Mouse (Mus musculus) urinary bladder, postnatal 4 days (tissue): ENCODE results near the gene Gpr156.

ENCODE experiments used
- DNase-seq, 2 experiments: peaks; one replicate each; pipeline ENCODE4 v3.0.0; 2021 to 2022; ENCODE audit warnings: low spot score in 2 of 2

The Gpr156 gene

GRCm38 (mm10) chr16:37916138-37916817, at the start of gene Gpr156:
Gpr156 (plus strand) TSS chr16:37916496.
- DNase-seq, result peak in 1 of 2 experiments; percentile 66

DNA sequence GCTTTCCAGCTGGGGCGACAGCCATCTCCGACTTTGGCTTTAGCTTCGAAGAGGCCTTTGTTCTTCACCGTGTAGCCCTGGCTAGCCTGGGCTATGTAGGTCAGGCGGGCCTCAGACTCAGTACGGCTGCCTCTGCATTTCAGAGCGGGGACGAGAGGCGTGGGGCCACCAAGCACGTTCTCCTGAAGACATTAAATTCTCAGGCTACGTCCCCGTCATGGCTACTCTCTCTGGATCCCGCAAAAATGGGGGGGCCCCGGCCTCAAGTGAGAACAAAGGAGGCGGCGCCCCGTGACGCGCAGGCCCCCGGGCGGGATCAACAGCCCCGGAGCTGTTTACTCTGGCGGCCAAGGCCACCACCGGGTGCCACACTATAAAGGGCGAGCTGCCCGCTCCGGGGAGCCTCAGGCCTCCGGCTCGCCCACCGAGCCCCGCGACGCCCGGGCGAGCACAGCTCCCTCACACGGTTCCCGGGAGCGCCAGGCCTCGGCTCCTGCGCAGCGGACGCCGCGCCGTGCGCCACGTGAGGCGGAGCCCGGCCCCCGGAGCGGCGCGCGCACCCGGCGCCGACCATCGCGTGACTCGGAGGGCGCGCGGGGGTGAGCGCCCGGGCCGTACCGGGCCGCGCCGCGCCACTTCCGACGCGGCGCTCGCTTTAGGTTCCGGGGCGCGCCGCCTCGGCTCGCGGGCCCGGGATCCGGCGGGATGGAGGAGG, 48.3 kb upstream of the Gpr156 start, which contains the start of gene Lrrc58:
Gene Lrrc58, plus strand, starts transcription at position 599 of the 715 bp plus-strand sequence.
- DNase-seq, result peak; percentile 82 to 86

- DNase-seq, result peak in 1 of 2 experiments; percentile 60
Measured at GRCm38 (mm10) chr16:37868506-37869469, 47.5 kb upstream of the Gpr156 start.

- no peak for DNase-seq
Measured at GRCm38 (mm10) chr16:37869470-37870231, 46.6 kb upstream of the Gpr156 start.

GRCm38 (mm10) chr16:37871112-37871715, 45.1 kb upstream of the Gpr156 start:
- DNase-seq, result no peak

DNA sequence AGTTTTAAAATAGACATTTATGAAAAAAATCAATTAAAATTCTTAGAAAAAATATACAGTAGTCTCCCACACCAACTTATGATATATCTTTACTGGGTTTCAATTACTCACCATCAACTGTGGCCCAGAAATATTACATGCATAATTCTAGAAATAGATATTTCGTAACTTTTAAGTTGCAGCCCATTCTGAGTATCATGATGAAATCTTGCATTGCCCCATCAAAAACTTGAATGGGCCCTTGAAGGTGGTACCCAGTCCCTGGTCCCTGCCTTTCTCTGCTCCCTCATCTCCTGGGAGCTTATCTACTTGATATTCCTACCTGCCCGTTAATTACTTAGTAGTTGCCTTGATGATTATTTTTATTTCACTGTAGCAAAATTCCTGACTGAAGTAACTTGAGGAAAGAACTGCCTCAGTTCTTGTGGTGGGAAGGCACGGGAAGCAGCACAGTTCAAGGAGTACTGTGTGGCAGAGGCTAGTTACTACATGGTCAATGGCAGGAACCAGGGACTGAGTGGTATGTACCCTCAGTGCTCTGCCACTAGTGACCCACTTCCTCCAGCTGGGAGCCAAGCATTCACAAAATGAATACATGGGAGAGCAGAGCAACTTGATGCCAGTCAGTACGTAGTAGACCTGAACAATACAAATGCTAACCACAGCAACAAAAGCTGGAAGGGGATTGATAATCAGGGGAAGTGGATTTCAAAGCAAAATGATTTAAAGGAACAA, 41.6 kb upstream of the Gpr156 start:
- DNase-seq, result no peak

- DNase-seq, result no peak
Measured at GRCm38 (mm10) chr16:37877406-37877805, 38.9 kb upstream of the Gpr156 start.

GRCm38 (mm10) chr16:37878951-37879505, 37.3 kb upstream of the Gpr156 start:
- no peak for DNase-seq

DNA sequence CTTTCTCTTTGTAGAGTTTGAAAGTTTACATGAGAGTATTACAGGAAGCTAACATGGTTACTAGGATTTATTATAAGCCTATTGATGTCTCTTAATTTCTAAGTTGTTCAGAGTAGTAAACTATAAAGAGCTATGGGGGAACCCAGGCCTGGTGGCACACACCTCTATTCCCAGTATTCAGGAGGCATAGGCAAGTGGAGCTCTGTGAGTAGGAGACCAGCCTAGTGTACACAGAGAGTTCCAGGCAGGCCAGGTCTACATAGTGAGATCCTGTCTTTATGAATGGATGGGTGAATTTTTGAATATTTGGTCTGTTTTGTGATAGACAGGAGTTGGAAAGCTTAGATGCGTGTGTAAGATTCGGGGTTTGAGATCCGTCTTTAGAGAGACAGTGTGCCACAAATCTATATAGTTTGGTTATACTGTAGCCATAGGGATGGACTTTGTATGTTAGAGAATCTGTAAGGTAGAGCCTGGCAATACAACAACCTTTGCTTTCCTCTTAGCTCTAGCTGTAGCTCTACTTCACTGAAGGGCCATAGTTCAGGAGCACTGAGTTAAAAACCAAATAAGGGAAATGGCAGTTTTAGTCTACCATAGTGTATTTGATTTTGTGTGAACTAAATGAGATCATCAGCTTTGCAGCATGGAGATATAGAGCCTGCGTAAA, 36.4 kb upstream of the Gpr156 start:
- DNase-seq, result no peak

- no peak for DNase-seq
Measured at GRCm38 (mm10) chr16:37881168-37881567, 35.1 kb upstream of the Gpr156 start.

DNA sequence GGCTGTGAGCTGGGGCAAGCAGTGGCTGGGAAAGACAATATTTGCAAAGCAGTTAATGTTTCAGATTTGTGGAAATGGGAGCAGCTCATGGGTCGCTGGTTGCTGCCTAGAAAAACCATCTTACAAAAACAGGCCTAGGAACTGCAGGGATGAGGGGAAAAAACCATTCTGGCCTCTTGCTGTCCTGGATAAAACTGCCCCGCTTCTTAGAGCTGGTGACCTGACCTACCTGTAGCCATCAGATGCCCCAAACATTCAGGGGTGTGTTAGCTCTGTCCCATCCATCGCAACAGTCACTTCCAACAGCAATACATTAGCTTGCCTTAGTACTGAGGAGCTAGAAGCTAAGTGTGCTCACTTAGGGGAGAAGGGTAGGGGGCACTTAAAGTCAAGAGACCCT, 27.3 kb upstream of the Gpr156 start:
- DNase-seq, result no peak

GRCm38 (mm10) chr16:37892667-37893066, 23.6 kb upstream of the Gpr156 start:
- DNase-seq, result no peak

GRCm38 (mm10) chr16:37893381-37893780, 22.9 kb upstream of the Gpr156 start:
- no peak for DNase-seq

DNA sequence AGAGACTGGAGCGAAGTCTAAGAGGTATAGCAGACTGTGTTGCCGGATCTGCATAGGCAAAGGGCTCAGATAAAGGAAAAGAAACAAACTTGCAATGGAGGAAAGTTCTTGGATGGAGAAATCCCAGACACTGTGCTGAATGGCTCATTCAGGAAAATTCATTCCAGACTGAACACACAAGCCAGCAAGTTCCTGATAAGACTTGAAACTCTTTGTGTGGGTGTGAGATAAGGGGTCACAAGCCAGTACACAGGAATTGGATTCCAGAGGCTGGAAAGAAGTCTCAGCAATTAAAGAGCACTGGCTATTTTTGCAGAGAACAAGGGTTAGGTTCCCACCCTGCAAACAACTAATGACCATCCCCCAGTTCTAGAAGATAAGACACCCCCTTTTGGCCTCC, 22.4 kb upstream of the Gpr156 start:
- DNase-seq, result no peak

GRCm38 (mm10) chr16:37898790-37899189, 17.5 kb upstream of the Gpr156 start:
- no peak for DNase-seq

GRCm38 (mm10) chr16:37899357-37899756, 16.9 kb upstream of the Gpr156 start:
- no peak for DNase-seq

DNA sequence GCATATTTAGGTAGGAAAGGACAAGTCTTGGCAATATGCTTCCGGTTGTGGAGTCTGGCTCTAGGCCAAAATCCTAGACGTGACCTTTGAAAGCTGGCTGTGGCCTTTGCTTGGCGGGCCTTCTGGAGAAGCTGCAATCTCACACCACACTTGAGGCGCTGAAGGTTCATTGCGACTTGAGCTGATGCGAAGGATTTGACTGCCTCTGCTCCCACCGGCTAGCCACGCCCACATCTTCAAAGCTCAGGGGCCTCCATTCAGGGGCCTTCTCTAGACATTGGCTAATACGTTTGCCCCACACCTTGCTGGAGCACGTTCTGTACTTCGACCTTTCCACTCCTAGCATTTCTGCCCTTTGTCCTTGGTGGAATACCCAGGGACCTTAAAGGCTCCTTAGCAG, 15.0 kb upstream of the Gpr156 start:
- DNase-seq, result no peak

DNA sequence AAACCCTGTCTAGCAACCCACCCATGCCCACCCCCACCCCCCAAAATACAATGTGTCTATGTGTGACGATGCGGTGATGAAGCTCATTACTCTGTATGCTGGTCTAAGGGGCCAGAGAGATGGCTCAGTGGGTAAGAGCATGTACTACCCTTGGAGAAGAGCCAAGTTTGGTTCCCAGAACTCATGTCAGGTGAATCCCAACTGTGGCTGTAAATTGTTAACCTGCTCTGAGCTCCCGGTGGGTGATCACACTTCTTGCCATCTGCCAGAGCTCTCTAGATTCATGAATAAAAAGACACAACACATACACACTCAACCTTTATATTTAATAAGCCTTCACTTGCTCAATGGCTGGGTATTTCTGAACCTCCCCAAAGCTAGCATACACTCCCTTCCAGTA, 9.8 kb upstream of the Gpr156 start:
- DNase-seq, result no peak

DNA sequence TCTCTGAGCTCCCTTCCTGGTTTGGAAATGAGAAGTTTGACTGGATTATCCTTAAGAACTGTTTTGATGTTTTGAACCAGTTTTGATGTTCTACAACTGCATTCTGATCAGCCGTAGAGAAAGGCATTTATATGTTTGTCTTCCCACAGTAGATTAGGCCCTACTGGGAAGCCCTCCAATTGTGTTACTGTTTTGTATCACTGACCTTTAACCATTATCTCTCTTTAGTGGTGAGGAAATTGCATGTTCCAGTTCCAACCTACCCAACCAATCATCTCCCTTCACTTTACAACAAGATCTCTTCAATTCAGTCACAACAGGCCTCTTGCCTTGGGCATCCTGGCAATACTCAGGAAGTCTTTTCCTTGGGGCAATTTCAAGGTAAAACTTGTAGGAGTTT, 5.2 kb upstream of the Gpr156 start:
- no peak for DNase-seq
